Mouse (Mus musculus) liver, embryonic 12.5 days (tissue): ENCODE data around the gene Il16. TPM values are rescaled to one million over a fixed set of nuclear protein-coding genes. Genes with fewer than 3 reads are reported as not detected.

Experiments
- ATAC-seq: fragments of 200-750 bp; cut with Nextera tagmentation; 2 replicates; pipeline ENCODE4 v1.8.0; 2017; ENCODE audit warnings: moderate number of reproducible peaks, mild to moderate bottlenecking, moderate library complexity
- H3K27ac ChIP-seq: fragments of 300-500 bp; sonication (generic); 2 replicates; pipeline ENCODE4 v1.5.1; 2016; ENCODE audit warnings: mild to moderate bottlenecking
- H3K27me3 ChIP-seq: fragments of 300-500 bp; sonication (generic); replicated peaks from 2 replicates; pipeline ENCODE4 v1.6.1; 2016; ENCODE audit warnings: mild to moderate bottlenecking, moderate library complexity
- H3K36me3 ChIP-seq: fragments of 300-500 bp; sonication (generic); 2 replicates; pipeline ENCODE4 v1.6.1; 2016; ENCODE audit warnings: mild to moderate bottlenecking, moderate library complexity
- H3K4me1 ChIP-seq: fragments of 300-500 bp; sonication (generic); 2 replicates; pipeline ENCODE4 v1.6.1; 2016
- H3K4me2 ChIP-seq: fragments of 300-500 bp; sonication (generic); 2 replicates; pipeline ENCODE4 v1.6.1; 2016; ENCODE audit warnings: mild to moderate bottlenecking, moderate library complexity
- H3K4me3 ChIP-seq: fragments of 300-500 bp; sonication (generic); 2 replicates; pipeline ENCODE4 v1.5.1; 2016; ENCODE audit warnings: mild to moderate bottlenecking, moderate library complexity
- H3K9ac ChIP-seq: fragments of 300-500 bp; sonication (generic); 2 replicates; pipeline ENCODE4 v1.6.1; 2016; ENCODE audit warnings: mild to moderate bottlenecking, moderate library complexity
- H3K9me3 ChIP-seq: fragments of 300-500 bp; sonication (generic); replicated peaks from 2 replicates; pipeline ENCODE4 v1.6.1; 2016; ENCODE audit warnings: mild to moderate bottlenecking, moderate library complexity
- WGBS: fragments of 180-500 bp; shearing (Covaris S2); methylation state at CpG from one replicate; pipeline ENCODE4 v1.1.7; 2016; ENCODE audit not compliant: insufficient replicate concordance; 5-methylcytosine and 5-hydroxymethylcytosine counted together
- polyA plus RNA-seq: library from polyadenylated mRNA; unstranded; fragments of >200 nt; fragmentation: Nextera tagmentation; extraction: Ambion mirVana; gene quantifications from 2 replicates; pipeline ENCODE4 v1.2.1, GENCODE M21; 2016

The Il16 gene
- polyA plus RNA-seq: 4.7 and 5.2 TPM in 2 replicates

DNA sequence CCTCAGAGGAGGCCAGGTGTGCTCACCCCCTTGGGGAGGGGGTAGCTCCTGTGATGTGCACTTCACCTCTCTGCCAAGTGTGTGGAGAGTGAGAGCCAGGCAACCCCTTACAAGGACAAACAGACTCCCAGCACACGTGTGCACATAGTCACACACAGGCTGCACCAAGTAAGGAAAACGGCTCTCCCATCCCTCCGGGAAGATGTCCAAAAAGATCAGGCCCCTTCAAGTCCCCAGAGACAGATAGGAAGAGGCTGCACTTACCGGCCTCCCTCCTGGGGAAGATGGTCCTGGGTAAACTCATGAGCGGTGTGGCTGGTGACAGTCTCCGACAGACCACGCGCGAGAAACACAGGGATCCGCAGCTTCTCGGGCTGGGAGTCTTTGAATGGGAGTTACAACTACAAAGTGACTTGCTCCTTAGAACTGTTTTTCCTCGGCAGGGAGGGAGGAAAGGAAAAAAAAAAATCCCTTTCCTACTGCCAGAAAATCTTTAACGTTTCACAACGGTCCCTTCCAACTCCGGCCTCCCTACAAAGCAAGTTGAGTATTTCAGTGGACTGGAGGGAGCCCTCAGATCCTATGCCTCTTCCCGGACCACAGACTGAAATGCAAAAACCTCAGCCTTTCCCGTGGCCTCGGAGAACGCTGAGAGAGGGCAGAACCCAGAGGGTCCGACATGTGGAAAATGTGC, at the start of gene Il16:
Gene Il16, minus strand, starts transcription at position 314 of the 694 bp plus-strand sequence.
- no peak within 1 kb of the TSS for H3K4me2 ChIP-seq
- H3K27ac ChIP-seq: no peak within 1 kb of the TSS
- H3K4me1 ChIP-seq: no peaks in the 10 kb centered on the region
- H3K27me3 ChIP-seq: no peaks in the 10 kb centered on the region
- no peak within 1 kb of the TSS for H3K9ac ChIP-seq
- no peak within 1 kb of the TSS for H3K4me3 ChIP-seq
- no peaks in the 10 kb centered on the region for H3K36me3 ChIP-seq
- H3K9me3 ChIP-seq: no peaks in the 10 kb centered on the region
- no peak for ATAC-seq
- WGBS: 52% methylated on average over 20 of the region's 20 CpGs

- Histone ChIP-seq H3K9ac (no peak within 1 kb of the TSS), H3K27ac (no peak within 1 kb of the TSS), H3K4me3 (no peak within 1 kb of the TSS), H3K36me3 (no peaks in the 10 kb centered on the region), H3K4me1 (0 out of 2 replicates have a peak, but pooled peaks cover 6% of the 10 kb centered on the region), H3K4me2 (no peak within 1 kb of the TSS), H3K9me3 (no peaks in the 10 kb centered on the region), H3K27me3 (0 out of 2 replicates have a peak, but pooled peaks cover 4% of the 10 kb centered on the region)
- 13% methylated on average over 14 of the region's 14 CpGs for WGBS
- peak; percentile 63 for ATAC-seq
These were observed 49.2 kb upstream of the Il16 start, which contains the start of gene Cfap161 for GRCm38 (mm10) chr7:83794705-83795104. Gene Cfap161, minus strand, starts transcription at chr7:83794880.

- Histone ChIP-seq H3K4me2 (no peak overlapping the region), H3K36me3 (no peaks in the 10 kb centered on the region), H3K4me1 (0 out of 2 replicates have a peak, but pooled peaks cover 6% of the 10 kb centered on the region), H3K4me3 (no peak overlapping the region), H3K27ac (no peak overlapping the region), H3K9me3 (no peaks in the 10 kb centered on the region), H3K9ac (no peak overlapping the region), H3K27me3 (0 out of 2 replicates have a peak, but pooled peaks cover 4% of the 10 kb centered on the region)
- ATAC-seq: no peak
- WGBS: 26% methylated on average over 11 of the region's 11 CpGs
These were observed 48.6 kb upstream of the Il16 start for GRCm38 (mm10) chr7:83794006-83794683.

GRCm38 (mm10) chr7:83780881-83781280, 35.4 kb upstream of the Il16 start:
- Histone ChIP-seq H3K9me3 (no peaks in the 10 kb centered on the region), H3K27ac (no peak overlapping the region), H3K4me3 (no peak overlapping the region), H3K27me3 (no peaks in the 10 kb centered on the region), H3K36me3 (no peaks in the 10 kb centered on the region), H3K4me1 (no peaks in the 10 kb centered on the region), H3K9ac (no peak overlapping the region), H3K4me2 (no peak overlapping the region)
- 68% methylated on average over 4 of the region's 4 CpGs for WGBS
- no peak for ATAC-seq

DNA sequence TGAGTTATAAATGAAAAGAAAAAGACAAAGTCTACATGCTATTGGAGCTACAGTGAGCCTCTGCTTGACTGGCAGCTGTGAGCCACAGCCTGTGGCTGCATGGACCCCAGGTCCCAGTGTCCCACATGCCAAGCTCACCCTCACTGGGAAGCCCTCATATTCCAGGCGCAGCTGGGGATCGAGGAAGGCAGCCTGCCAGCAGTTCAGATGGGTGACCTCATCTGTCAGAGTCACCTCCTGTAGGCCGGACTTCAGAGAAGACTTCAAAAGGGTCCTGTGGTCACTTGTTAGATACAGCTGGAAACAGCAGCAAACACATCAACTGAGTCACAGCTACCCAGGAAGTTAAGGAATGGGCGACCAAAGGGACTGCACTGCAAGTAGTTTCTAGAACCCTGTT, 34.5 kb upstream of the Il16 start:
- no peaks in the 10 kb centered on the region for H3K27me3 ChIP-seq
- no peak overlapping the region for H3K9ac ChIP-seq
- no peak for ATAC-seq
- H3K4me2 ChIP-seq: no peak overlapping the region
- 47% methylated on average over 4 of the region's 4 CpGs for WGBS
- no peaks in the 10 kb centered on the region for H3K4me1 ChIP-seq
- H3K4me3 ChIP-seq: no peak overlapping the region
- H3K9me3 ChIP-seq: no peaks in the 10 kb centered on the region
- no peak overlapping the region for H3K27ac ChIP-seq
- H3K36me3 ChIP-seq: no peaks in the 10 kb centered on the region

- Histone ChIP-seq H3K36me3 (no peaks in the 10 kb centered on the region), H3K27me3 (no peaks in the 10 kb centered on the region), H3K4me1 (no peaks in the 10 kb centered on the region), H3K9me3 (no peaks in the 10 kb centered on the region), H3K4me2 (no peak overlapping the region), H3K9ac (no peak overlapping the region), H3K4me3 (no peak overlapping the region), H3K27ac (no peak overlapping the region)
- no peak for ATAC-seq
- WGBS: 34% methylated on average over 2 of the region's 2 CpGs
These were observed 33.5 kb upstream of the Il16 start for GRCm38 (mm10) chr7:83779028-83779427.

GRCm38 (mm10) chr7:83778516-83778915, 33.0 kb upstream of the Il16 start:
- no peak for ATAC-seq
- H3K9ac ChIP-seq: no peak overlapping the region
- no peaks in the 10 kb centered on the region for H3K4me1 ChIP-seq
- H3K4me2 ChIP-seq: no peak overlapping the region
- no peak overlapping the region for H3K4me3 ChIP-seq
- H3K9me3 ChIP-seq: no peaks in the 10 kb centered on the region
- H3K36me3 ChIP-seq: no peaks in the 10 kb centered on the region
- 49% methylated on average over 2 of the region's 2 CpGs for WGBS
- H3K27ac ChIP-seq: no peak overlapping the region
- no peaks in the 10 kb centered on the region for H3K27me3 ChIP-seq

DNA sequence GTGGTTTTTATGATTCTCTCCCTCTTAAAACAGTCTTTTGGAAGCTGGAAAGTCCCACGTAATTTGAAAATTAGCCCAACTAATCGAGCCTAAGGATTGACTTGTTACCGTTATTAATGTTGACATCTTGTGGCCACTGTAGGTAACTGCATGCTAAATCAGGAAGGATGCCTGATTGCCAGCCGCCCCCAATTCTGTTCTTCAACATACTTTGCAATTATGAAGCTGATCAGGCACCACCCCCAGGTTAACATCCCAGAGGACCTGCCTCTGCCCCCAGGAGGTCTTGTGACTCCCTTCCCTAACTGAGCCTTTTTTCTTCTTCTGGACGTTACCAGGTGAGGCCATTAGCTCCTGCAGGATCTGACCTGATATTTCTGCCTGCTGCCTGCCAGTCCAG, 29.2 kb upstream of the Il16 start:
- Histone ChIP-seq H3K27ac (no peak overlapping the region), H3K9ac (no peak overlapping the region), H3K4me1 (no peaks in the 10 kb centered on the region), H3K9me3 (no peaks in the 10 kb centered on the region), H3K4me2 (no peak overlapping the region), H3K4me3 (no peak overlapping the region), H3K27me3 (no peaks in the 10 kb centered on the region), H3K36me3 (no peaks in the 10 kb centered on the region)
- no peak for ATAC-seq
- 29% methylated on average over 5 of the region's 5 CpGs for WGBS

DNA sequence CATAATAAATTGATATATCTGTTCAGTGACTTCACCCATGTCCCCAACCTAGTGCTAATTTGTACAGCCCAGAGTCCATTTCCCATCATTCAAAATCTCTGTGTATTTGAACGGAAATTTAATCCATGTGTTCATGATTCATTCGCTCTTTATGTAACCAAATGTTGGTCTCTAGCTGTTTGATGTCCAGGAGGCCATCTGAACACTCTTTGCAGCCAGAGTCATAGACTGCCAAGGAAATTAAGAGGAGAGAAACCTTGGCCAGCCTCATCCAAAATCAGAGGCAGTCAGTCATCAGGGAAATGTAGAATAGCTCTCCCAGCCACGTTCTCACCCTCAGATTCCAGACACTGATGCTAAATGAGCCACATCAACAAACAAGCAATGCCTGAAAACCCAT, 18.1 kb upstream of the Il16 start:
- no peak for ATAC-seq
- 46% methylated on average over 3 of the region's 3 CpGs for WGBS

DNA sequence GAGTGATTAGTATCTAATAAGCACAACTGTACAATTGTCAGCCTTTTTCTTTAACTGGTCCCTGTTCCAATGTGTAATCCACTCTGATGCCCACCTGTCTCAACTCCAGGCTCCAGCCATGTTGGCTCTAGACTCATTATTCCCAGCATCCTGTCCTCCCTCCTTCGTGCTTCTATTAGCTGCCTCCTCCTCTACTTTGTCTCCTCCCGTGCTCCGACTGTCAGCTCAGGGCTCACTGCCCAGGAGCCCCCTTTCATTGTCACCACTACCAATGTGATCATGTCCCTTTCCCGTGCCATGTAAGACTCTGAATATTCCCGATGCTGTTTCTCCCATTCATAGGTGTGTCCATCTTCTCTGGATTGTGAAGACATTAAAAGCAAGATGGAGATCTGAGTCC, 16.8 kb upstream of the Il16 start:
- Histone ChIP-seq H3K27me3 (no peaks in the 10 kb centered on the region), H3K4me3 (no peak overlapping the region), H3K9me3 (no peaks in the 10 kb centered on the region), H3K36me3 (no peaks in the 10 kb centered on the region), H3K4me1 (no peaks in the 10 kb centered on the region), H3K9ac (no peak overlapping the region), H3K27ac (no peak overlapping the region), H3K4me2 (no peak overlapping the region)
- 57% methylated on average over 5 of the region's 5 CpGs for WGBS
- ATAC-seq: no peak

More for the DNA sequence above, 18.1 kb upstream of the Il16 start:
- no peak overlapping the region for H3K27ac ChIP-seq
- no peak overlapping the region for H3K9ac ChIP-seq
- H3K9me3 ChIP-seq: no peaks in the 10 kb centered on the region
- no peaks in the 10 kb centered on the region for H3K27me3 ChIP-seq
- H3K4me3 ChIP-seq: no peak overlapping the region
- H3K4me1 ChIP-seq: no peaks in the 10 kb centered on the region
- no peaks in the 10 kb centered on the region for H3K36me3 ChIP-seq
- H3K4me2 ChIP-seq: no peak overlapping the region

- H3K4me1 ChIP-seq: no peaks in the 10 kb centered on the region
- no peak overlapping the region for H3K4me3 ChIP-seq
- no peak for ATAC-seq
- 39% methylated on average over 1 of the region's 1 CpGs for WGBS
- H3K27me3 ChIP-seq: no peaks in the 10 kb centered on the region
- no peaks in the 10 kb centered on the region for H3K9me3 ChIP-seq
- no peaks in the 10 kb centered on the region for H3K36me3 ChIP-seq
- no peak overlapping the region for H3K4me2 ChIP-seq
- H3K9ac ChIP-seq: no peak overlapping the region
- no peak overlapping the region for H3K27ac ChIP-seq
These were observed 5.5 kb upstream of the Il16 start for GRCm38 (mm10) chr7:83751055-83751454.

- Histone ChIP-seq H3K9ac (no peak overlapping the region), H3K4me1 (no peaks in the 10 kb centered on the region), H3K27me3 (no peaks in the 10 kb centered on the region), H3K4me3 (no peak overlapping the region), H3K9me3 (no peaks in the 10 kb centered on the region), H3K36me3 (no peaks in the 10 kb centered on the region), H3K27ac (no peak overlapping the region), H3K4me2 (no peak overlapping the region)
- ATAC-seq: no peak
- WGBS: 53% methylated on average over 1 of the region's 1 CpGs
These were observed 2.9 kb upstream of the Il16 start for GRCm38 (mm10) chr7:83748405-83748804.
